Mouse (Mus musculus): ENCODE data around the gene Hp1bp3. TPM values are rescaled to one million over a fixed set of nuclear protein-coding genes. Genes with fewer than 3 reads are reported as not detected.

The Hp1bp3 gene
- polyA plus RNA-seq, 1 experiment from 2014 or later, result 40.1 TPM

DNA sequence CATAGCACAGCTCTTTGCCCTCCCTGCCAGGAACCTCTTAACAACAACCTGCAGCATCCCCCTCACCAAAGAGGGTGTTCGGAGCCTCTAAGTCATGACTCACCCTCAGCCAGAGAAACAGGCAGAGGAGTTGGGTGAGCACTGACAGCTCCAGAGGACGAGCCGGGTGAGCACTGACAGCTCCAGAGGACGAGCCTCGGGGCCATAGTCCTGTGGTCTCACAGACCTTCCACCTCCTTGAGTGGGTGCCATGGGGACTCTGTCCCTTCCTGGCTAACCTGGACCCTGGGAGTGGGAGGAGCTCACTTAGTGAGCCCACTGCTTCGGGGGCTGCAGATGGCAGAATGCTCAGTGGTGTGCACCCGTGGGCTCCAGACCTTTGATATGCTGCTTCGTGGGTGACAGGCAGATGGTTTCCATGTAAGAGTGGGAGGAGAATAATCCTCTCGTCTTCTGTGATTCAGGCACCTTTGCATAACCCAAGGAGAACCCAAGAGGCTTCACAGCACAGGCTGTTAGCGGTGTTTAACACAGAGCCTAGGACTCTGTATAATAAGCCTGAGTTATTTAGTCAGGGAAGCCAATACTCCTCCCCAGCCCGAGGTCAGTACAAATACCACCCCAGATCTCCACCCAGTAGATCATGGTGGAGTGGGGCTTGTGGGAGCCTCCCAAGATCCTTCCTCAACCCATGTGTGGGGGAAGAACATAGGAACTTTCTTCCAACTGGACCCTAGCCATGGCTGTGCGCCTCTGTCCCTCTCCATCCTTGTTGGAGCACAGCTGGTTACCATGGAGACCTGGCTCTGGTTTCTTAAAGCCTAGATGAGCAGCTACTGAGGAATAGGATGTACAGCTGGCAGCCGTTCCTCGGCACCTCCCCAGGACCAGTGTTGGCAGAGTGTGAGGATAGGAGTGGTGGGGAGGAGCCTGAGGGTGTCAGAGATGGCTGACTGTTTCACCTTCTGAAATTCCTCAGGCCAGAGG, 56.2 kb downstream of the Hp1bp3 start:
- Histone ChIP-seq H3K9me3 (replicated peaks; ENCODE audit: control insufficient read depth, low read length) (no peaks in the 10 kb centered on the region), H3K27me3 (ENCODE audit: control insufficient read depth, insufficient read depth, low read depth, low read length) (no peaks in the 10 kb centered on the region), H3K36me3 (ENCODE audit: control insufficient read depth, insufficient read depth) (no peaks in the 10 kb centered on the region), H3K4me1 (ENCODE audit: control insufficient read depth, low read depth, low read length) (no peaks in the 10 kb centered on the region), H3K27ac (ENCODE audit: low read length) (no peak overlapping the region), H3K4me3 (ENCODE audit: low read depth, low read length) (no peak overlapping the region), H3K4me2 (ENCODE audit: low read depth, low read length) (no peak overlapping the region), H3K9ac (ENCODE audit: low read depth, low read length) (no peak overlapping the region)
- WGBS (ENCODE audit: insufficient replicate concordance), result 63% methylated on average over 14 of the region's 14 CpGs
- no peak for ATAC-seq (ENCODE audit: low read depth)

DNA sequence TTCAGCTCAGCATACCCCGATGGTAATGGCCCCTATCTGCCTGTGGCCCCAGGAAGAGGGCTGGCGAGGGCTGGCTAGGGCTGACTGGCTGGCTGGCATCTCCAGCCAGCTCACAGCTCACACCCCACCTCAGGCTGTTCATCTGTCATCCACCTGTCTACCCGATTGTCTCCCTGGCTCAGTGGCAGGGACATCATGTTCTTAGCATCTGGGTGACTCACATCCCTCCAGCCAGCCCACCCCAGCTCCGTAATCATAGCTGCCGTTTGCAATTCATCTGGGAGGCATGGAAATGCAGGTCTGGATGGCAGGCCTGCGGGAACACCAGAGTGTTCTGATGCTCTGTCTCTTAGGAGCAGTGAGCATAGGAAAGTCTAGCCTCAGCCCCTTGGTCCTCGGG, 62.2 kb downstream of the Hp1bp3 start:
- Histone ChIP-seq H3K4me2 (ENCODE audit: low read depth, low read length) (no peak overlapping the region), H3K4me3 (ENCODE audit: low read depth, low read length) (no peak overlapping the region), H3K27me3 (ENCODE audit: control insufficient read depth, insufficient read depth, low read depth, low read length) (no peaks in the 10 kb centered on the region), H3K9ac (ENCODE audit: low read depth, low read length) (no peak overlapping the region), H3K9me3 (replicated peaks; ENCODE audit: control insufficient read depth, low read length) (no peaks in the 10 kb centered on the region), H3K36me3 (ENCODE audit: control insufficient read depth, insufficient read depth) (no peaks in the 10 kb centered on the region), H3K27ac (ENCODE audit: low read length) (no peak overlapping the region), H3K4me1 (ENCODE audit: control insufficient read depth, low read depth, low read length) (no peaks in the 10 kb centered on the region)
- ATAC-seq (ENCODE audit: low read depth), result no peak
- WGBS (ENCODE audit: insufficient replicate concordance), result 57% methylated on average over 7 of the region's 7 CpGs

DNA sequence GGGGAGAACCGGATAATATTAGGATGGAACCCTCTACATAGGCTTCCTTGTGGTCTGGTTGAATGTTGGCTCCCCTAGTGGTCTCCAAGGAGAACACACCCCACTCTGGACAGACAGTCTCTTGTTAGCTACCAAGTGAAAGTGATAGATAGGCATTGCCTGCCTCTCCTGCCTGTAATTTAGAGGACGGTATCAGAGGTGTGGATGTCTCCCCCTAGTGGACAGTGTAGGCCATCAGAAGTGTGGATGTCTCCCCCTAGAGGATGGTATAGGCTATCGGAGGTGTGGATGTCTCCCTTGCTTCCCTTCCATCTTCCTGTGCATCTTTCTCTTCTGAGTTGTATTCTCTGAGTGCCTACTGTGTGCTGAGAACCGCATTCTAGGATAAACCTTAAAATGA, 66.7 kb downstream of the Hp1bp3 start:
- Histone ChIP-seq H3K9ac (ENCODE audit: low read depth, low read length) (no peak overlapping the region), H3K27me3 (ENCODE audit: control insufficient read depth, insufficient read depth, low read depth, low read length) (no peaks in the 10 kb centered on the region), H3K4me1 (ENCODE audit: control insufficient read depth, low read depth, low read length) (no peaks in the 10 kb centered on the region), H3K4me3 (ENCODE audit: low read depth, low read length) (no peak overlapping the region), H3K36me3 (ENCODE audit: control insufficient read depth, insufficient read depth) (no peaks in the 10 kb centered on the region), H3K27ac (ENCODE audit: low read length) (no peak overlapping the region), H3K4me2 (ENCODE audit: low read depth, low read length) (no peak overlapping the region), H3K9me3 (replicated peaks; ENCODE audit: control insufficient read depth, low read length) (no peaks in the 10 kb centered on the region)
- ATAC-seq (ENCODE audit: low read depth), result peak; percentile 69
- 18% methylated on average over 4 of the region's 4 CpGs for WGBS (ENCODE audit: insufficient replicate concordance)

DNA sequence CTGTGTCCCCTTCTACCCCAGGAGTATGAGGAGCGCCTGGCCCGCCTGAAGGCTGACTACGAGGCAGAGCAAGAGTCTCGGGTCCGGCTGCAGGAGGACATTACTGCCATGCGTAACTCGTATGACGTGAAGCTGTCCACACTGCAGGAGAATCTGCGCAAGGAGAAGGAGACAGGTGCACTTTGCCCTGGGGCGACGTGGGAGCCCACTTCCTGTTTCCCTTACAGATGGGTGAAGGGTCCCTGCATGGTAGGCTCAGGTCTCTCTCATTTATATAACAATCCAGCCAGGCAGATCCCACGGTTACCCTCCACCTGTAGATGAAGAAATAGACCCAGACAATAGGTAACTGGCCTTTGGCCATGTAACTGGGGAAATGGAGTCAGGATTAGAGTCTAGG, 70.3 kb downstream of the Hp1bp3 start:
- WGBS (ENCODE audit: insufficient replicate concordance), result 66% methylated on average over 12 of the region's 12 CpGs

DNA sequence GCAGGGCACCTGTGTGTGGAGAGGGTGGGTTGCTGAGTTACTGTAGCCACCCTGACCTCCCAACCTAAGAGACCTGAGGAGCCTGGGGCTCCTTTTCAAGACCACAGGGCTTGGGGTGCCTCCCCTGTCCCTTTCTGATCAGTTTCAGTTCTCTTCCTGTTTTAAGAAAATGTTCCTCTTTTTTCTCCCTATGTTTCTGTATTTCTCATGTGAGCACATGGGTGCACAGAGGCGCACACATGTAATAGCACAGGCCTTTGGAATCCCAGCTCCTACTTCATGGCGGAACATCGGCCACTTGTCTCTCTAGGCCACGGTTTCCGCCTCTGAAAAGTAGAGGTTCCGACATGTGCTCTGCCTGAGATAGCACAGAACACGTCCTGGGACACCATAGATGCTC, 72.6 kb downstream of the Hp1bp3 start:
- no peaks in the 10 kb centered on the region for H3K27me3 ChIP-seq (ENCODE audit: control insufficient read depth, insufficient read depth, low read depth, low read length)
- H3K9me3 ChIP-seq (replicated peaks; ENCODE audit: control insufficient read depth, low read length), result no peaks in the 10 kb centered on the region
- no peak overlapping the region for H3K9ac ChIP-seq (ENCODE audit: low read depth, low read length)
- no peak overlapping the region for H3K4me3 ChIP-seq (ENCODE audit: low read depth, low read length)
- no peak for ATAC-seq (ENCODE audit: low read depth)
- no peak overlapping the region for H3K4me2 ChIP-seq (ENCODE audit: low read depth, low read length)
- H3K36me3 ChIP-seq (ENCODE audit: control insufficient read depth, insufficient read depth), result no peaks in the 10 kb centered on the region
- 61% methylated on average over 7 of the region's 7 CpGs for WGBS (ENCODE audit: insufficient replicate concordance)
- no peaks in the 10 kb centered on the region for H3K4me1 ChIP-seq (ENCODE audit: control insufficient read depth, low read depth, low read length)
- H3K27ac ChIP-seq (ENCODE audit: low read length), result no peak overlapping the region

More for the DNA sequence above, 70.3 kb downstream of the Hp1bp3 start:
- Histone ChIP-seq H3K27ac (ENCODE audit: low read length) (no peak overlapping the region), H3K27me3 (ENCODE audit: control insufficient read depth, insufficient read depth, low read depth, low read length) (no peaks in the 10 kb centered on the region), H3K4me3 (ENCODE audit: low read depth, low read length) (no peak overlapping the region), H3K9me3 (replicated peaks; ENCODE audit: control insufficient read depth, low read length) (no peaks in the 10 kb centered on the region), H3K4me2 (ENCODE audit: low read depth, low read length) (no peak overlapping the region), H3K9ac (ENCODE audit: low read depth, low read length) (no peak overlapping the region), H3K4me1 (ENCODE audit: control insufficient read depth, low read depth, low read length) (no peaks in the 10 kb centered on the region), H3K36me3 (ENCODE audit: control insufficient read depth, insufficient read depth) (no peaks in the 10 kb centered on the region)
- ATAC-seq (ENCODE audit: low read depth), result no peak

DNA sequence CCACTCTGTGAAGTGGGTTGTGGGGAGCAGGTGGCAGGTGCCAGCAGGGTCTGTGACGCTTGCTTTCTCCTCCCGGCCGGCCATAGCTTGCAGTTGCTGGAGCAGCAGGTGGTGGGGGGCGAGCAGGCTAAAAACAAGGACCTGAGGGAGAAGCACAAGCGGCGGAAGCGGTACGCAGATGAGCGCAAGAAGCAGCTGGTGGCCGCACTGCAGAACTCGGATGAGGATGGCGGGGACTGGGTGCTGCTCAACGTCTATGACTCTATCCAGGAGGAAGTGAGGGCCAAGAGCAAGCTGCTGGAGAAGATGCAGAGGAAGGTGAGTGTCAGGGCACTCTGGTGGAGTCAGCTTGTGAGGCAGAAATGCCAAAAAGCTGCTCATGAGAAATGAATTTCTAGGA, 75.9 kb downstream of the Hp1bp3 start:
- 77% methylated on average over 13 of the region's 13 CpGs for WGBS (ENCODE audit: insufficient replicate concordance)
- Histone ChIP-seq H3K4me1 (ENCODE audit: control insufficient read depth, low read depth, low read length) (no peaks in the 10 kb centered on the region), H3K9ac (ENCODE audit: low read depth, low read length) (no peak overlapping the region), H3K4me2 (ENCODE audit: low read depth, low read length) (no peak overlapping the region), H3K4me3 (ENCODE audit: low read depth, low read length) (no peak overlapping the region), H3K36me3 (ENCODE audit: control insufficient read depth, insufficient read depth) (no peaks in the 10 kb centered on the region), H3K9me3 (replicated peaks; ENCODE audit: control insufficient read depth, low read length) (no peaks in the 10 kb centered on the region), H3K27ac (ENCODE audit: low read length) (no peak overlapping the region), H3K27me3 (ENCODE audit: control insufficient read depth, insufficient read depth, low read depth, low read length) (no peaks in the 10 kb centered on the region)
- no peak for ATAC-seq (ENCODE audit: low read depth)

DNA sequence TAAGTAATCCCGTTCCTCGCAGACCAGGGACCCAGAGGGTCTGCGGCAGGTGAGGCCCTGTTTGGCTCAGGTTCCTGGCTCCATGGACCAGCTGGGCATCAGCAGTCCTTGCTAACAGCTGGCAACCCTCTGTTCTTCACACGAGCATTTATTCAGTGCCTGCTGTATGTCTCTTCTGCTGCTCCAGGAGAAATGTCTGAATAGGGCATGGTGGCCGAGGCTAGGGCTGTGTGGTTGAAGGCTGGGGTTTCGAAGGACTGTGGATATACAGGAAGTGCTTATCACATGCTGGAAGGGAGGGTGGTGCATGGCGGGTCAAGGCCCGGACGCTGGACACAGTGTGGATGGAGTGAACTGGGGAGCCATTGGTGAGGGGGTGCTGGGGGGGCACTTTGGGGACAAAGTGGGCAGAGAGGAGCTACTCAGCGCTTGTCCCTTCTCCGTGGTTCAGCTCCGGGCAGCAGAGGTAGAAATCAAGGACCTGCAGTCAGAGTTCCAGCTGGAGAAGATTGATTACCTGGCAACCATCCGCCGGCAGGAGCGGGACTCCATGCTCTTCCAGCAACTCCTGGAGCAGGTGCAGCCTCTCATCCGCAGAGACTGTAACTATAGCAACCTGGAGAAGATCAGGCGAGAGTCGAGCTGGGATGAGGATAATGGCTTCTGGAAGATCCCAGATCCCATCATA, 77.3 kb downstream of the Hp1bp3 start:
- Histone ChIP-seq H3K9me3 (replicated peaks; ENCODE audit: control insufficient read depth, low read length) (no peaks in the 10 kb centered on the region), H3K27ac (ENCODE audit: low read length) (no peak overlapping the region), H3K4me1 (ENCODE audit: control insufficient read depth, low read depth, low read length) (no peaks in the 10 kb centered on the region), H3K4me3 (ENCODE audit: low read depth, low read length) (no peak overlapping the region), H3K27me3 (ENCODE audit: control insufficient read depth, insufficient read depth, low read depth, low read length) (no peaks in the 10 kb centered on the region), H3K36me3 (ENCODE audit: control insufficient read depth, insufficient read depth) (no peaks in the 10 kb centered on the region), H3K9ac (ENCODE audit: low read depth, low read length) (no peak overlapping the region), H3K4me2 (ENCODE audit: low read depth, low read length) (no peak overlapping the region)
- 60% methylated on average over 18 of the region's 18 CpGs for WGBS (ENCODE audit: insufficient replicate concordance)
- ATAC-seq (ENCODE audit: low read depth), result no peak

DNA sequence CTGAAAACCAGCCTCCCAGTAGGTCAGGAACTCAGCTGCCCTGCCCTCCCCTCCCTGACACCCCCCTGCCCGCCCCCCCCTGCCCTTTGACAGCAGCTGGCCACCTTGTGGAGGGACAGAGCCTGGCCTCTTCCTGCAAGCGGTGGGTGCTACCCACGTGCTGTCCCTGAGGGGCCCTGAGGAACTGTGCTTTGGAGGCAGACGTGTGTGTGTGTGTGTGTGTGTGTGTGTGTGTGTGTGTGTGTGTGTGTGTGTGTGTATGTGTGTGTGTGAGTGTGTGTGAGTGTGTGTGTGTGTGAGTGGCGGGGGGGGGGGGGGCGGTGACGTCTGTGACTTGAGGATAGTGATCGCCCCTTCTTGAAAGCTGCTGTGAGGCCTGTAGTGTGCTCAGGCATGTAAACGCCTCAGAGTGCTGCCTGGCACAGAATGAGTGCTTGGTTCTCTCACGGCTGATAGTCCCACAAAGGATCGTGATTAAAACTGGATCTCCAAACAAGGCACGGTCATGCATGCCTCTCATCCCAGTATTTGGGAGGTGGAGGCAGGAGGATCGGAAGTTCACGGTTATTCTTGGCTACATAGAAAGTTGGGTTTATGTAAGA, 78.0 kb downstream of the Hp1bp3 start:
- H3K27me3 ChIP-seq (ENCODE audit: control insufficient read depth, insufficient read depth, low read depth, low read length), result no peaks in the 10 kb centered on the region
- H3K36me3 ChIP-seq (ENCODE audit: control insufficient read depth, insufficient read depth), result no peaks in the 10 kb centered on the region
- no peak overlapping the region for H3K4me2 ChIP-seq (ENCODE audit: low read depth, low read length)
- WGBS (ENCODE audit: insufficient replicate concordance), result 60% methylated on average over 10 of the region's 14 CpGs
- no peak overlapping the region for H3K27ac ChIP-seq (ENCODE audit: low read length)
- H3K9me3 ChIP-seq (replicated peaks; ENCODE audit: control insufficient read depth, low read length), result no peaks in the 10 kb centered on the region
- H3K9ac ChIP-seq (ENCODE audit: low read depth, low read length), result no peak overlapping the region
- H3K4me3 ChIP-seq (ENCODE audit: low read depth, low read length), result no peak overlapping the region
- H3K4me1 ChIP-seq (ENCODE audit: control insufficient read depth, low read depth, low read length), result no peaks in the 10 kb centered on the region
- no peak for ATAC-seq (ENCODE audit: low read depth)
